Mouse (Mus musculus) WW6 (cell line): Measurements from ENCODE around the gene Lin7a.

Experiments
- DNase-seq: peaks from one replicate; pipeline ENCODE4 v3.0.0-alpha.2; 2013; ENCODE audit warnings: low read depth, low spot score

The Lin7a gene

GRCm38 (mm10) chr10:107449496-107450330 lies 178.2 kb downstream of the Lin7a start:
- DNase-seq, result no peak

GRCm38 (mm10) chr10:107467819-107468218 lies 196.3 kb downstream of the Lin7a start:
- no peak for DNase-seq
